Mouse (Mus musculus) fat pad, adult 2 months (tissue): ENCODE measurements around the gene Fam172a.

Source experiments
- DNase-seq: peaks from one replicate; pipeline ENCODE4 v3.0.0-alpha.2; 2011; ENCODE audit warnings: low read depth, low spot score; ENCODE audit errors: extremely low read depth

The Fam172a gene

DNA sequence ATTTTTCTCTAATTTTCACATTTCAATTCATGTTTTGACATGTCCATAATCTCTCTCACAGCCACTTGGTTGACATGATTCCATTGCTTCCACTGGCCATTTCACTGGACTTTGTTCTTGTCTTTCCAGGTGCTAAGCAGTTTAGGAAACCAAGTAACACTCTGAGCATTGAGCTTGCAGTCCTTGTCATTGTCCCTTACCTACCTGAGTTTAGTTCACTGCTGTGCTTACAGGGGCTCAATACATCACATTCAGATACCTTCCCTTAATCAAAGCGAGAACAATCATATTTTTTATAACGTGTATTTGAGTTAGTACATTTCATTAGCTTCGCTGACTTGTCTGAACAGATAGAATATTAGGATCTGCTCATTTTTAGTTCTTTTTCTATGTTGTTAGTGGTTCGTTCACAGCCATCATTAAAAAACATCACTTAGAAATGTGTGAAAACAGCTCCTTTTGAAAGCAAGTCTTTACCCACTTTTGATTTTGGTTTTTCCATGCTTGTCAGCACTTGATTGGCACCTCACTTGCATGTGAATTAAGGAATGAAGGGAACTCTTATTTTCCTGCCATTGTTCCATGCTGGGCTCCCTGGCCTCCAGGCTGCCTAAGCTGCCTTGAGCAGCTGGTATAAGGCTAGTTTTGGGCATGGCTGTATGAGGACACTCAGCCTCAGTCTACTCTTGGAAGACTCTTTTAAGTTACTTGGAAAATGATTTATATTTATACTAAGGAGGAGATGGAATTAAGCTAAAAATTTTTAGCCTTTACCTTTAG, 257.9 kb downstream of the Fam172a start:
- no peak for DNase-seq

DNA sequence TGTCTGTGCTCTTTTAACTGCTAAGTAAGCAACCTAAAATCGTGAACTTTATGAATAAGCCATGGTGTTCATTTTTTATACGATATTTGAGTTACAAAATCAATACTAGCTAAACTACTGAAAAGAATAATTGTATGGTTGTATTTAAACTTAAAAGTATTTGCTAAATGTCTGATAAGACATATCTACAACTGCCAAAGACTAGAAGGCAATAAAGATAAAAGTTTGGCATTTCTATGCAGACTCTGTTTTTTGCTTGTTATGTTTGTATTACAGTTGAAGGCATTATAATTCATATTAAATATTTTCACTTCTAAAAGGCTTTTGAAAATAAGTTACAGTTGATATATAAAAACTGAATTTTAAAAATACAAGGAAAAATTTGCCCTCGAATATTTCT, 274.4 kb downstream of the Fam172a start:
- DNase-seq: no peak

DNA sequence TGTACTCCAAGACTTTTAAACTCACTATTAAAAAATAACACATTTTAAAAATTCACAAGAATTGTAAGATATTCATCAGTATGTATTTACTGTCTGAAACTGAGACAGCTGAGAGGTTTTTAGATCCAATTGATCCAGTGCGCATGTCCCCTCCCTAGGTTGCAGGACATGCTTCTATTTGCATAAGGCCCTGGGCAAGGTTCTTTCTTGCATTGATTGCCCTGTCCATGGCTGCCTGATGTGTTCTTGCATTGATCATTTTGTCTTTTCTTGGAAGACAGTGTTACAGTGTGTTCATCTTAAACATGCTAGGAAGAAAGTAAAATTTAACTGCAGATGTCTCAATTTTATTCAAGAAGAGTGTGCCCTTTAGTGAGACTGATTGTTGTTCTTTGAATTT, 275.3 kb downstream of the Fam172a start:
- DNase-seq: no peak

DNA sequence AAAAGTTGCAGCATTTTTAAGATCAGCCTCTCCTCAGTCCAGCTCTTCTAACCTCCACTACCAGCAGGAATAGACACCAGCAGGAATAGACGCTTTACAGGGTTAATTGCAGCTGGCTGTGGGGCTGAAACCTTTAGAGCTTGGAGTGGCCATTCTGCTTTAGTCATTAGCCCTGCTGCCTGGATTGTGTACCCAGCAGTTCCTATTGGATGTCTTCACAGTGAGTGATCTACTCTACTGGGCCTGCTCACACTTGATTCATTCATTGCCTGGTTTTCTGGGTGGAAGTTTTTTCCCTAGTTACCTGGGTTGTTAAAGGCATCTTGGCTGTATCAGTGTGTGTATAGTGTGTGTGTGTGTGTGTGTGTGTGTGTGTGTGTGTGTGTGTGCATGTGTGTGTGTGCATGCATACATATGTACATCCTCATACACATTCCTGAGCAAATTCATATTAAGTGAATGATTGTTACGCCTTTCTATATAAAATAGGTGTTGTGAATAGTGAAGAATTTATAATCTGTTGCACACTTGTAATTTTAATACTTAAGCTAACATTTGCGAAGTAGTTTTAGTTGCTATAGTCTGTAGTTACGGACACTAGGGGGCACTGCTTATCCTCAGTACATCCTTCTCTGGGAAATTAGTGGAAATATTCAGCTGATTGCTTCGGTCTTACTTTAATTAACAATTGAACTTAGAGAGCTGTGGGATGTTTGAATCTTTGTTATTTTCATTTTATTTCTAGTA, 280.4 kb downstream of the Fam172a start:
- DNase-seq: no peak

DNA sequence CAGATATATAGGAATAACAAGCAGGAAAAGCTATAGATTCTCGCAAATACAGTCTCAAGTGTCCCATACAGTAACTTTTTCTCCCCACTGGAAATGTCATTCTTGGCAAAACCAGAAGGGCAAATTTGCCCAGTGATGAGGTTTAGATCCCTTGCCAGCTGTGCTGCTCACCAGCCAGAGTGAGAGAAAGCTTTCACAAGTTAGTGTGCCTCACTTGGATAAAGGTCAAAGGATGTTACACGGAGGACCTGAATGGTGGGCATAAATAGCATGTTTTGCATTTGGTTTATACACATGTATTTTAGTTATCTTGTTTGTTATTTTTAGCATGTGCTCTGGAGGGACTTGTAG, 281.0 kb downstream of the Fam172a start:
- no peak for DNase-seq

DNA sequence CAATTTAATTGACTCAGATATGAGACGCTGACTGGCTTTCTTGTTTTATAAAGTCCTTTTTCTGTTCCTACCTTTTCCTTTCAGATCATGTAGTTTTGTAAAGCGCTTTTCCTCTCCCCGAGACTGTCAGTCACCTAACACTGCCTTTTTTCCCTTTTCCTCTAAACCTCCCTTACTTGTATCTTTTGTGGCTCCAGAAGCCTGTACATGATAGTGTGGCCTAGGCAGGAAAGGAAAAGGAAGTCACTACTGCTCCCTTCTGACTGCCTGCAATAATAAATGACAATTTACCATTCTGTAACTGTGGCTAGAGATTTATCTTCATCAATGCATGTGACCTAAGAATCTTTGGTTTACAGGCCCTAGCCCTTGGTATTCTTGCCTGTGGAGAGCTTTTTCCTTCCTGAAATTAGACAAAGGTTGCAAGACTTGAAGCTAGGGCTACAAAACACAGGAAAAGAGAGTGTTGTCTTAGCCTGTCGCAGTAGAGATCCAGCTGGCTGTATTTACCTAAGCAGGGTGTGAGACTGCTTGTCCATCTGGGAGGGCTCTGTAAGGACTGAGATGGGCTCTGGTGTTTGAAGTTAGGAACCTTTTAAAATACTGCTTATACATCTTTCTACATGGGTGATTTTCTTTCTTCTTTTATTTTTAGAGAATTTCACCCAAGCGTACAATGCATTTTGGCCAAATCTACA, 289.5 kb downstream of the Fam172a start:
- no peak for DNase-seq

DNA sequence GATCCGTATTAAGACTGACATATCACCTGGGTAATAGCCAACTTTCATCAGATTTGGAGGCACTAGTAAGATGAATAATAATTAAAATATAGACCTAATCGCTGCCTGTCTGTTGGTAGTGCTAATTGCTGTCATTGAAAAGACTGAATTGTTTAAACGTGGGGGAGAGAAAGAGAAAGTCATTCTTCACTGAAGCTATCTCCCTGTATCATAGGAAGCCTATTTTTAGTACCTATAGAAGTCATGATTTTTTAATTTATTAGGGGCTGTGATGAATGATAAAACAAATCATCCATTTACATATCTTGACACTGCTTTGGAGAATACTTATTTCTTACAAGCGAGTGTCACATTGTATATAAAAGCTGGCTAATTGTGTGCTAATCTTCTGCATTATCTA, 302.8 kb downstream of the Fam172a start:
- DNase-seq: no peak

DNA sequence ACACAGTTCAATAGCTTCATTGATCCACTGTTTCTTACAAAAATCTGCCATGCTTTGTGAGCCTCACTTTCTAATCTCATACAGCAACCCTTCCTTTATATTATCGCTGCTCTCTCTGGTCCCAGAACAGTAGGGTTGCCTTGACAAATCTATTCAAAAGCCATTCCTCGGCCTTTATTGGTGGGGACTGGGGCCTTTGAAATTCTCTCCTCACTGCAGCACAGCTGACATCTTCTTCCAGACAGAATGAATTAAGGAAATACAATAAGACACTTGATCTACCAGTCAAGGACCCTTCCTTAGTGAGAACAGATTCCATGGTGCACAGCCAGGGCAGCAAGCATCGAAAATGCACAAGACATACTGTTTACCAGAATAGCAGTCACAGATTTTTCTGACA, 303.5 kb downstream of the Fam172a start:
- DNase-seq: no peak

DNA sequence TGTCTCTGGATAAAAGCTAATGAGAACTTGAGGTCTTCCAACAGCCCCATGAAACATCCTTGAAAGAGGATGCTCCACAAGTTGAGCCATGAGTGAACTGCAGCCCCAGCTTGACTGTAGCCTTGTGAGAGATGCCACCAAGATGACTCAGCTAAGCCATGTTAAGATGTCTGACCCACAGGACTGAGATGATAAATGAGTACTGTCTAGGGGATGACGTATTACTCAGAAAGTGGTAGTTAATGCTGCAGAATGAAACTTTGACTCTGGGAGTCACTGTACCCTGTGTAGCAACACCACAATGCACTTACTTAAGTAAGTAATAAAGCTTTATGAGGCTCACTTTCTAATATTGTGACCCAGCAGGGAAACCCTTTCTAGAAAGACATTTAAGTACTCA, 308.3 kb downstream of the Fam172a start:
- no peak for DNase-seq

DNA sequence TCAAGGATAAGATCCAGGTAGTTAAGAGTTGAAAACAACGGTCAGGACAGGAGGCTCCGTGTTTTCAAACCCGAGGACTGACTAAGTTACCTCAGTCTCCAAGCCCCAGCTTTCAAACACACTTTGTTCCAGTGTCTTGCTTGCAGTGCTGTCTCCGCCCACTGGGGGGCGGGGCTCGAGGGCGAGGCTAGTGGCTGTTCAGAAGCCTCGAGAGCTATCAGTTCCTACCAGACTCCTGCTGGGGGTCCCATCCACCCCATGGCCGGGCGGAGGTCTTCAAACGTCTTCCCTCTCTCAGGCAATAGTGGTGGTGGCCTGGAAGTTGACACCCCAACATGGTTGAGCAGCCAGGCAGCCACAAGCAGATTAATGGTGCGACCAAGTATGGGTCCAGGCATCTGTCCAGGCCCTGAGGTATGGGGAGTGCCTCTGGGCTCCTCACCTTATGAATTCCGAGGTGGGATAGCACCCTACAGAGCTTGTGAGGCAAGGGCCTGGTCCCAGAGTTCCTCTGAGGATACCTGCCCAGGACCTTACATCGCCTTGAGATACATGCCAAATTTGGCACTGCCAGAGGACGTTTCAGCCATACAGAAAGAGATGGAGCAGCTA, 323.0 kb downstream of the Fam172a start, which contains the start of gene Pou5f2:
TSS of gene Pou5f2 (plus strand) at position 220 of the 612 bp plus-strand sequence.
- DNase-seq: no peak

DNA sequence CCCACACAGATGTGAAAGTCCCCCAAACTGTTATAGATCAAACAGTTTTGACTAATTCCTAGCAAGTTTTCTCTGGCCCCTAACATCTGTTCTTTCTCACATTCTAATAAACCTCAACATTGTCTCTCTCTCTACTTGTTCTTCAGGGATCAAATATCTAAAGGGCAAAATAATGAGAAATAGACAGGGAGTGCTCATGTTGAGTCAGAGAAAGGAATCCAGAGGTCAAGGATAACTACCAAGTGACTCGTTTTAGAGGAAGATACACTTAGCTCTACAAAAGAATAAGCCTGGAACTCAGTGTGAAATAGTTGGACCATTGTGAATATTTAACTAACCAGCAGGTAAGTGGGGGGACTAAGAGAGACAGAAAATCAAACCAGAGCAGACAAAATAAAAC, 331.0 kb downstream of the Fam172a start:
- DNase-seq: no peak

DNA sequence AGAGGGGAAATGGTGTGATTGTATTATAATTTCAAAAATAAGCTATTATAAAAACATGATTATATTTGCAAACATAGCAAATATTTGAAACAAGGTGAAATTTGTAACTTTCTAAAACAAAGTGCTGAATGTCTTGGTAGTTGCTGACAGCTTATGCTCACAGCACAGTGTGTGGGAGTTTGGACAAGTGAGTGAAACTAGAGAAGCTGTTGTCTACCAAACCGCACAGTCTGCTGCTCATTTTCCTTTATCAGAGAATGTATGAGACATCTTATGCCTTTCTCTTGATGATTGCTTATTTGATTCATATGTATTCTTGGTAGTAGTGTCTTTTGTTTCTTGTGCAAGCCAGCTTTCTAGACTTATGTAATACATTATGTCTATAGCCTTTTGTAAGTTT, 335.4 kb downstream of the Fam172a start:
- no peak for DNase-seq

DNA sequence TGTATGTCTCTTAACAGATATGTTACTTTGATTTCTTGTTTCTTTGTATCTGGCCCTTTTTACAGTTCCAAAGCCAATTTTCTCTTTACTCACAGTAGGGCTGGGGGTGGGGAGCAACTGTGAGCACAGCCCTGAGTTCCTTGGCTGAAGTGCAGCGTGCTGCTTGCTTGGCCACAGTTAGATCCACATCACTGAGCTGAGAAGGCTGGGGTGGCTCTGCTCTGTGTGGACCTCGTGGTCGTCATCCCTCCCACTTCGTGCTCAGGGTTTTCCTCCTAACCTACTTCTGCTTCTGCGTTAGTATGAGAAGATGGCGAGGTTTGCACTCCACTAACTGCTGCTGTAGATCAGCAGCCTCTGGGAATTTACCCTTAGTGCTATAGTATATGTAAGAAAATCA, 341.4 kb downstream of the Fam172a start:
- no peak for DNase-seq

DNA sequence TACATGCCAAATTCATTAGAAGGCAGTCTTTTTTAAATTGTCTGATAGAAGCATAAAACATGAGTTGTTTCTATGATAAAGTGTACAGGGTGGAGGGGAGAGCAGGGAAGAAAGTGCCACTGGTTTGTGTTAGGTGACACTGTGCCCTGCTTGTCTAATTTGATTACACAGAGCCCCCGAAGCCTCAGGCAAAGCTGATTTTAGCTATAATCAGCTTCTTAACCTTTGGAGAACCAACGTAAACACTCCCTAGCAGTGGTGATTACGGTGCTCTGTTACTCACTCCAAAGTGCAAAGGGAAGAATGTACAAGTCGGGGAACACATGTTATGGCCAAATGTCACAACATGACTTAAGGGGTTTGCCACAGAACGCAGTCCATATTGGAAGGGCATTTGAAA, 343.3 kb downstream of the Fam172a start:
- no peak for DNase-seq

DNA sequence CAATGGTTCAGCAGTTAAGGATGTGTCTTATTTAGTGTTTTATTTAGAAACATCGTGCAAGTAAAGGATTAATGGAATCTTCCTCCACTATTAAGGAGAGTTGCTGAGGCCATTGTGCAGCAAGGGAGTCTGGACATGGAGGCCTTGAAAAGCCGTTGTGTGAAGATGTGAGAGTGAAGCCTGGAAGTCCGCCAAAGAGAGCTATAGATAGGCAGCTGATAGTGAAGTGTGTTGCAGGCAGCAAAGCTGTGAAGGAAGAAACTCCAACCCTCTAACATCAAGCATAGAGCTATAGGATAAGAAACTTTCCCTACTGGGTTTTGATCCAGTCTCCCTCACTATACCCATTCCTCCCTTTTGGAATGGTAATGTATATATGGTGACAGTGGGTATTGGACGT, 385.9 kb downstream of the Fam172a start:
- no peak for DNase-seq

DNA sequence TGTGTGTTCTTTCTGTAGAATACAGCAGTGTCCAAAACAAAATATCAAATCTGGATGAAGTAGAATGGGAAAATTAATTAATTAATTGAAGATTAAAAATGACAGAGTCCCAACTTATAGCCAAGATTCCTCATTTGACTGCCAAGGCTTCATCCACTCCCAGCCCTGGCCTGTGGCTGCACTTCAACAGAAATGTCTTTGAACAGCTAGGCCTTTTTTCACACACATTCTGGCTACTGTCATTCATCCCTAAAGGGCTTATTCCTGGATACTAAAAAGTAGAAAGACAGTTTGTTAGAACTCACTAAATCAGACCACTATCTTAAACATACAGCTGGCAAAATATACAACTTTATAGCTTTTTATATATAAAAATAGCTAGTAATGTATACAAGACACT, 388.9 kb downstream of the Fam172a start:
- DNase-seq: no peak

DNA sequence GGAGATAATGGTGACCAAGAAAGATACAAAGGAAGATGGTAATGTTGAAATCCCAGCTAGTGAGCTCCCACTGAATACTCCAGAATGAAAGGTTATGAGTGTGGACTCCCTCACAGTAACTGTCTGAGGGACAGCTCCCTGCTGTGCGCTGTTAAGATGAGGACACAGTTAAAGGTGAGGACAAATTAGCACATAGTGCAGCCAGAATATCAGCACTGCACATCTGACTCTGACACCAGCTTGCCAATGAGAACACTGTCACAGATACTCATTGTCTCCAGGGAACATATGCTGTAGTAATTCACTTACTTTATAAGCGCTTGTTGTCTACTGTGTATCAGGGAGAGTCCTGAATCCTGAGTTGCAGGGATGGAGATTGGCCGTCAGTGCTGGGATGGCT, 390.1 kb downstream of the Fam172a start:
- DNase-seq: no peak

DNA sequence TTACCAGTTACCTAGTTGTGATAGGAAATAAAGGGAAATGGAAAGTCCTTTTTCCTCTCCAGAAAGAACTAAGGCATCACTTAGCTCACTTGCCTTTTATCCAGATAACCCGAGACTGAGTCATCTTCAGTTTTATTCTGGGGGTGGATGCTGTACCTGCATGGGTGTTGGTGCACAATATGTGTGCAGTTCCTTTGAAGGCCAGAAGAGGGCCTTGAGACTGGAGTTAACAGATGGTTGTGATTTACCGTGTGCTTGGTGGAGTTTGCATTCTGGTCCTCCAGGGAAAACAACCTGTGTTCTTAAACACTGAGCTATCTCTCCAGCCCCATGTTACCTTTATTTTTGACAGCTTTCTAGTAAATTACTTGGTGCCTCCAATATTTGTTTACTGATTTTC, 392.5 kb downstream of the Fam172a start:
- DNase-seq: no peak

DNA sequence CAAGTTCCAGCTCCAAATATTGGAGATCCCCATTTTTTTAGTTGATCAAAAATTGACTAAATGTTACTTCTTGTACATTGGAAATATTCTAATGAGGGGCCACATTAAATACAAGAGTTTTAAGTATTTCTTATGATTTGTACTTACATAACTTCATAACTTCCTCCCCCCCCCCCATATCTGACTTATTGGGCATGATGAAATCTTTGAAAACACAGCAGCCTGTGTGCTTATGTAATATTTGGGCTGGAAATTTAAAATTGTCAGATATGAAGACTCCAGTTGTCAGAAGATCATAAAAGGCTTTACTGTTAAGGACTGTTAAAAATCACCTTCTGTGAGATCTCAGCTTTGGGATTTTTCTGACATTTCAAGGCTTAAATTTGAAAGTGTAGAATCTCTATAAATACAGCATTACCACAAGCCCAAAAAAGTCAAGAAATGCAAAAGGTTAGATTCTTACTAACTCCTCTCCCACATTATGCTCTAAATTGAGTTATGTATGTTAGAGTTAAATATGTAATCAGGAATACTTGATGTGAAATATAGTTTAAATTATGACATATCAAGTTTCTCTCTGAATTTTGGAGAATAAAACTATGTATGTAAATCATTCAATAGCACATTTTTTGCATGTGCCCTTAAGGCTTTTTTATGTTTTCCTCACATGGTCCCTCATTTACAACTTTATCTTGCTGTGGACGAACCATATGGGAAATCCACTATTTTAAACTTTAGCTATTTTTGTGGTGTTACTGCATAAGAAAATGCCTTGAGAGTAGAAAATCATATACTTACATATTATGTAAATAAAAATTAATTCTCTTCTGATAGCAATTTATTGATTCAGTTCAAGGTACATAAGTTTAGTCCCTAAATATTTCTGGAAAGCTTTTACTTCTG, 393.5 kb downstream of the Fam172a start:
- DNase-seq: no peak

DNA sequence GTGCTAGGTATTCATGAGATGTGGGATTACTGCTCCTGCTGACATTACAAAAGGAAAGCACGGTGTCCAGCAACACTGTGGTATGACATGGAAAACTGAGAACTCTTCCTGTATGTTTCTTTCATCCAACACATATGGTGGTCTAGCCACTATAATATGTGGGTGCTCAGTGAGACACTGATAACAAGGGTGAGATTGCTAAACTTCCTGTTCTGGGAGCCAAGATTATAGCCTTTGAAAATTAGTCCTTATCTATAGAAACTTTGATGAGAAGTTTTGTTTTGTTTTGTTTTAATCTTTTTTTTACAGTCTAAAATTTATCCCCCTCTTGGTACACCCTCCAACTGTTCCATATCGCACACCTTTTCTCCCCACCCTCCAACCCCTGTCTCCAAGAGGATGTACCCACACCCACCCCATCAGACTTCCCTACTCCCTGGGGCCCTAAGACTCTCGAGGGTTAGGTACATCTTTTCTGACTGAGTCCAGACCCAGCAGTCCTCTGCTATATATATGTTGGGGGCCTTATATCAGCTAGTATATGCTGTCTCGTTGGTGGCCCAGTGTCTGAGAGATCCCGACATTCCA, 397.1 kb downstream of the Fam172a start:
- DNase-seq: no peak
